Mouse (Mus musculus) brain, embryonic 14.5 days (tissue): ENCODE data around the gene Chek2.

Source experiments
- CTCF ChIP-seq: fragments of 200-500 bp; IDR thresholded peaks from 2 replicates; pipeline ENCODE4 v1.5.1; 2012; ENCODE audit warnings: inconsistent platforms, mild to moderate bottlenecking, moderate library complexity, borderline replicate concordance; ENCODE audit not compliant: insufficient read depth, insufficient read length; ENCODE audit errors: extremely low read depth
- POLR2A ChIP-seq: fragments of 200-500 bp; IDR thresholded peaks from 2 replicates; pipeline ENCODE4 v1.6.1; 2012; ENCODE audit warnings: mild to moderate bottlenecking, inconsistent platforms, borderline replicate concordance; ENCODE audit not compliant: poor library complexity, insufficient read depth, insufficient read length, severe bottlenecking; ENCODE audit errors: extremely low read depth

DNA sequence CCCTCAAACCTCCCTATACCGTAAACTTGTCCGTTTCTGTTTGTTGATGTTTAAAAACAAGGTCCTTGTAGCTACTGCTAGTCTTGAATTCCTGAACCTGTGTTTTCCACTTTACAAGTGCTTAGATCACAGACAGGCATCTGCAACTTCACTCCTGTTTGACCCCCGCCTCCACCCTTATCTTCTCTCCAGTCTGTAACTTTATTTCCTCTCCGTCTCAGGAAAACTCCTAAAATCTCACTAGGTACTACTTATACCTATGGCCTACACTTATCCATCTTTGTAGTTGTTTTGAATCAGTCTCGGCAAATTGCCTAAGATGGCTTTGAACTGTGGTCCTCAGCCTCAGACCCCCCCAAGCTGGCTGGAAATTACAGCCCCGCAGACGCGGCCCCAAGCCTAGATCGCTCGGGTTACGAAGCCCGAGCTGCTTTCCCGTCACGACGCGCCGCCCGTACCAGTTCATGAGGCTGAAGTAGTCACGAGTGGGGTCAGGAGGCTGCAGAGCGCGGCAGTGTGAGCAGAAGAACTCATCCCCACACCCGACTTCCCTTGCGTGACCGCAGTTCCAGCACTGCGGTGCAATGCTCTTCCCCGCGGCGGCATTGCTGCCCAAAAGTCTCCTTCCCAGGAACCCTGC lies 621 bp upstream of the Chek2 start:
- TF ChIP-seq CTCF (no peak), POLR2A (no peak)
